Mouse (Mus musculus): ENCODE measurements around the gene Dalrd3.
A peak's percentile ranks its signal among the peaks of the same experiment; 100 is the strongest.
"Not testable (repeated sequence)": the region's sequence is repeated elsewhere in the genome, so short reads cannot be mapped to it uniquely, and the experiment has no call there.

Dalrd3 gene

DNA sequence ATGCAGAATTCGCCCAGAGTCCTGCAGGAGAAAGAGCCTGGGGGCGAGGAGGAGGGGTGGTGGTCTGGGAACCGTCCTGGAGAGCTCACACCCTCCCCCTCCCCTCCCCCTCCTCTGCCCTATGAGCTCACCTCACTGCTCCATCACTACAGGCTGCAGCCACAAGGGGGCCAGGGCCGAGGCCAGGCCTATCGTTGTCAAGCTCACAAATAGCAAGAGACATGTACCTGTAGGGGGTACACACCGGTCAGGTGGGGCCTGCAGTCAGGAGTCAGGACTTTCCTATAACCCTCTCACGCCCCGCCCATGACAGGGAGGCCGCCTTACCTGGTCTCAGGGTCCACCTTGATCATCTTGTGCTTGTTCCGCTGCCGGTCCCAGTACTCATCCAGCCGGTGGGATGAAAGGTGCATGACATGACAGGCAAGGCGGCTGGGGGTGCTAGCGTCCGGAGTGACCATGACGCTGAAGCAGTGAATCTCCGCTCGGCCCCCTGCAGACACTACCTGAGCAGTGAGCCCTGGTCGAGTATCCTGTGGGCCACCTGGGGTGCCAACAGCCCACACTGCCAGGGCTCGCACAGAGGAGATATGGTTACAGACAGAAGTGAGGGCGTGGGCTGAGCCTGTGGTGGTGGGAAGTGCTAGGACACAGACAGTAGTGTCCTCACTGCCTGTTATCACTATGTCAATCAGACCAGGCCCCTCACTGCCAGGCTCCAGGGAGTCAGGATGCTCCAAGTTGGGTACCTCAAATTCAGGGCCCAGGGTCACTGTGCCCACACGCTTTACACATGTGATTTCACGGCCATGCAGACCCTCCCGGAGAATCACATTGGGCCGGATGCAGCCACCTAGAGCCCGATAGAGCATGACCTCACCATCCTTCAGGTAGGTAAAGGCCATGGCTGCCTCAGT is 4.3 kb downstream of the Dalrd3 start:
- no peak for DNase-seq (ENCODE audit: low spot score)

DNA sequence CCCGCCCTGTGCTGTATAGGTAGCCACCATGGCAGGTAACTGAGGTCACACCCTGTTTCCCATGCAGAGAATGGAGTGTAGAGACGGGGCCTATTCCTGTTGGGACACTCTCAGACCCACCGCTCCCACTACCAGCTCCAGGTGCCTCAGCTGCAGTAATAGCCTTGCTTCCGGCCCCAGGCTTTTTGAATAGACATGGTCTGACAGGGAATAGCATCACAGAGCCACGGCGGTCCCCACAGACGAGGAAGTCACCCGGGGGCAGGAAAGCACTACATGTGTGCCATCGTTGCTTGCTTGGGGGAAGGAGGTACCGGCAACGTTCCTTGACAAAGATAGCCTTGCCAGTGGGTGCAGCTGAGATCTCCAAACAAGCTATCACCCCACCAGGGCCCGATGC is 5.2 kb downstream of the Dalrd3 start:
- no peak for DNase-seq (ENCODE audit: low spot score)

DNA sequence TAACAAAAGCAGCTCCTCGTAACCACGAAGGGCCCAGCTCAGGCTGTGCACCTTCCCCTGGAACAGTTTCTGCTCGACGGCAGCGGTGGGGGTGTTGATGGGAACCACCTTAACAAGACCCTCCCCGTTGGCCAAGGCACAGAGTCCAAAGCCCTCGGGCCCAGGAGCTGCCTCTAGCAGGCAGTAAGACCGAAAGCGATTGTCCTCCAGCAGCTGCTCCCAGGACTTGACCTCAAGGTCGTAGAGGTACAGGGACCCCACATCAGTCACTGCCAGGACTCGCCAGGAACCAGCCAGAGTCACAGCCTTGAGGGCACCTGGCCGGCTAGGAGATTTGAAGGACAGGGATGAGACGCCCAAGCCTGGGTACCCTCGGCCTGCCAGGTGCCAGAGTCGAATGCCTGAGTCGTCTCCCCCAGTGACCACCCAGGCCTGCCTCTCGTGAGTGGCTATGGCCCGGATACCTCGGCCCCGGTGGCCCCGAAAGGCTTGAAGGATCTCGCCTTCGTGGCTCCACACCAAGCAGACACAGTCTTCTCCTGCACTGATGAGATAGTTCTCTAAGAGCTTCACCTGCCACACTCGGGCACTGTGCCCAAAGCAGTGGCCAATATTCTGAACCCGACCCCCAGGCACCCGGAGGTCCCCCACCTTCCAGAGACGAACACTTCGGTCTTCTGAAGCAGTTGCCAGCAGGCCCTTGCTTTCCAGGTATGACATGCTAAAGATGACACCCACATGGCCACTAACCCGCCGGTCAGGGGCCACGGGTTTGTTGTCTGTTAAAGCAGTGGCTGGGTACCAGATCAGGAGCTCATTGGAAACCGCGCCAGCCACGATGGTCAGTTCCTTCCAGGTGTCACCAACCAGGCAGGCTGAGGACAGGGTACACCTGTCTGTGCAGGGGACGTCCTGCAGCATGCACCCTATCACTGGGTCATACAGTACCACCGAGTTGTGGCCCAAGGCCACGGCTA is 5.9 kb downstream of the Dalrd3 start:
- DNase-seq (ENCODE audit: low spot score) = no peak

GRCm38 (mm10) chr9:108577025-108577424 is 7.3 kb downstream of the Dalrd3 start:
- no peak for DNase-seq (ENCODE audit: low spot score)

DNA sequence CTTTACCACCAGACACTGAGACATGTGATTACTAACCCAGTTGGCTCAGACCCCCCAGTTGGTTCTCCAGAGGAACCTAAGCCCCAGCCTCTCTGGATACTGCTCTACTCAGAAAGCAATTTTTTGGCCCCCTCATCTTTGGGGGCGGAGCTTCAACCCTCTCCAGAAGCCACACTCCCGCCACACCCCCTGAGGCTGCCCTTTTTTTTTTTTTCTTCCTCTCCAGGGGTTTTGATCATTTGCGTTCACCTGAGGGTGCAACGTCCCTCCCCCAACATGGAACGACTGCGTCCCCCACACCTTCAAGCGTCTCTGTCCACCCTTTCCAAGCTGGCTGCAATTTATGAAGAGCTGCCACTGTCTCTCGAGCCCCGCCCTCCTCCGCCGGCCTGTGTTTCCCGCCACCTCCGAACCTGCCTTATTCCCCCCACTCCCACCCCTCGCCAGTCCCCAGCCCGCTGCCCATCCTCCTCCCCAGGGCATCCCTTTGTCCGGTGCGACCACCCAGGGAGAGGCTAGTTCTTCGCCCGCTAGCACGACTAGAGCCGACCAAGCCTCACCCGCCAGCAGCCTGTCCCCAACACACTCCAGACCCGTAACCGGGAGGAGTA is 8.4 kb downstream of the Dalrd3 start:
- DNase-seq (ENCODE audit: low spot score) = no peak

- DNase-seq (ENCODE audit: low spot score) = peak; percentile 74
Measured at GRCm38 (mm10) chr9:108578545-108579343, 9.1 kb downstream of the Dalrd3 start, which contains the start of gene Wdr6. Gene Wdr6 (minus strand): TSS chr9:108578739.

- DNase-seq (ENCODE audit: low spot score) = no peak
Measured at GRCm38 (mm10) chr9:108579344-108579690, 9.6 kb downstream of the Dalrd3 start.

GRCm38 (mm10) chr9:108587571-108588180 is 18.0 kb downstream of the Dalrd3 start:
- DNase-seq (ENCODE audit: low spot score) = no peak

- no peak for DNase-seq (ENCODE audit: low spot score)
Measured at GRCm38 (mm10) chr9:108589229-108589628, 19.5 kb downstream of the Dalrd3 start.

DNA sequence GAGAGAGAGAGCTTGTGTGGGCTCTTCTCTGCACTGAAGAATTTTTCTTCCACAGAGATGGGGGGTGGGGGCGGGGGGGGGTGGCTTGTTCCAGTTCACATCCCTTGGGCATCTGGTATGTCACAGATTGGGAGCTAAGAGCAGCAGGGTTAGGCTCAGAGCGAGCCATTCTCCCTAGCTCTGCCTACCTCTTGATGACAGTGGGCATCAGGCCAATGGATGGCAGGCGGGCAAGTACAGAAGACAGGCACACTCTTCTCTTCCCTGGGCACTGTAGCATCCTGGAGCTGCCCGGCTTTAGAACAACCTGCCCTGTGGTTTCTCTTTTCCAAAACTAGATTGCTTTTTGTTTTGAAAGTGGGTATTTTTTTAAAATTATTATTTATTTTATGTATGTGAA is 21.8 kb downstream of the Dalrd3 start:
- no peak for DNase-seq (ENCODE audit: low spot score)

DNA sequence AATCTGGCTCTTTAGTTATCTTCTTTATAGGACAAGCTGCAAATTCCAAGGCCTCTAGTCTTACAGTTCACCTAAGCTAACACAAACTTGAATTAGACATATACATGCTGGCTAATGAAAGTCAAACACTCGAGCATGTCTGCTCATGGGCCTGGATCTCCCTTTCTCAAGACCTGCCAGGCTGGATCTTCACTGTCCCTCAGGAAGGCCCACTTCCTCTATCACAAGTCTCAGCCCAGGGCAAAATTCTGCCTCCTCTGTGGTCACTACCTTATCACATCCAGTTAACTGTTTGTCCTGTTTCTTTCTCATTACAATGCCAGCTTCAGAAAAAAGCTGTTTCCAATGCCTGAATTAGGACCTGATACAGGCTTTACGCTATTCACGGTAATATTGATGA is 24.7 kb downstream of the Dalrd3 start:
- DNase-seq (ENCODE audit: low spot score) = no peak

- no peak for DNase-seq (ENCODE audit: low spot score)
Measured at GRCm38 (mm10) chr9:108596998-108597764, 27.5 kb downstream of the Dalrd3 start, which contains the start of gene P4htm. Gene P4htm (minus strand): TSS chr9:108597667.

GRCm38 (mm10) chr9:108599021-108599566 is 29.4 kb downstream of the Dalrd3 start:
- DNase-seq (ENCODE audit: low spot score) = no peak

GRCm38 (mm10) chr9:108600011-108600410 is 30.3 kb downstream of the Dalrd3 start:
- DNase-seq (ENCODE audit: low spot score) = no peak

- no peak for DNase-seq (ENCODE audit: low spot score)
Measured at GRCm38 (mm10) chr9:108601986-108602385, 32.3 kb downstream of the Dalrd3 start.

DNA sequence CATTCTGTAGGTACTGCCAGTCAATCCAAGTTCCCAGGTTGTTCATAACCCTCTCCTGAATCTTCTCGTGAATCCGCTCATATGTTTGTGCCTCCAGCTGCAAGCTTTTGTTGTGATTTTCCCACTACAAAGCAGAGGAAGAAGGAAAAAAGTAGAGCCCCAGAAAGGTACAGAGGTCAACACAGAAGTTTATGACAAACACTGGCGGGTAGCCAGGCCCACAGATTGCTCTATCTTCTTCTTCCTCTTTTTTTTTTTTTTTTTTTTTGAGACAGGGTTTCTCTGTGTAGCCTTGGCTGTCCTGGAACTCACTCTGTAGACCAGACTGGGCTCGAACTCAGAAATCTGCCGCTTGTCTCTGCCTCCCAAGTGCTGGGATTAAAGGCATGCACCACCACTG is 38.2 kb downstream of the Dalrd3 start:
- DNase-seq (ENCODE audit: low spot score) = not testable (repeated sequence)

GRCm38 (mm10) chr9:108608889-108609288 is 39.2 kb downstream of the Dalrd3 start:
- DNase-seq (ENCODE audit: low spot score) = no peak

- DNase-seq (ENCODE audit: low spot score) = no peak
Measured at GRCm38 (mm10) chr9:108611488-108611887, 41.8 kb downstream of the Dalrd3 start.

GRCm38 (mm10) chr9:108617301-108617700 is 47.6 kb downstream of the Dalrd3 start:
- DNase-seq (ENCODE audit: low spot score) = no peak
